Mouse (Mus musculus) frontal cortex, postnatal 10 days (tissue): ENCODE results near the gene Abcc4.

ENCODE experiments used
- DNase-seq, 2 experiments: peaks; one replicate each; pipeline ENCODE4 v3.0.0; 2022; ENCODE audit warnings: low spot score in 2 of 2, mixed read lengths in 1 of 2

The Abcc4 gene

GRCm38 (mm10) chr14:118712889-118713288, 6.9 kb upstream of the Abcc4 start:
- DNase-seq: no peak

GRCm38 (mm10) chr14:118710945-118711344, 4.9 kb upstream of the Abcc4 start:
- DNase-seq: no peak

- peak; percentile 72 to 75 for DNase-seq
These were observed 3.7 kb upstream of the Abcc4 start for GRCm38 (mm10) chr14:118709736-118710135.

GRCm38 (mm10) chr14:118708126-118708525, 2.1 kb upstream of the Abcc4 start:
- DNase-seq: no peak

GRCm38 (mm10) chr14:118706962-118707361, 943 bp upstream of the Abcc4 start:
- no peak for DNase-seq

GRCm38 (mm10) chr14:118705465-118705807, 583 bp downstream of the Abcc4 start:
- DNase-seq: no peak

GRCm38 (mm10) chr14:118703363-118703762, 2.7 kb downstream of the Abcc4 start:
- DNase-seq: no peak

- DNase-seq: no peak
These were observed 3.9 kb downstream of the Abcc4 start for GRCm38 (mm10) chr14:118701991-118702608.

GRCm38 (mm10) chr14:118700576-118700975, 5.4 kb downstream of the Abcc4 start:
- no peak for DNase-seq

GRCm38 (mm10) chr14:118699963-118700362, 6.1 kb downstream of the Abcc4 start:
- DNase-seq: no peak

GRCm38 (mm10) chr14:118699508-118699907, 6.5 kb downstream of the Abcc4 start:
- DNase-seq: no peak

- DNase-seq: no peak
These were observed 9.3 kb downstream of the Abcc4 start for GRCm38 (mm10) chr14:118696556-118697289.

GRCm38 (mm10) chr14:118695866-118696265, 10.2 kb downstream of the Abcc4 start:
- DNase-seq: no peak

GRCm38 (mm10) chr14:118694321-118694720, 11.7 kb downstream of the Abcc4 start:
- DNase-seq: no peak

GRCm38 (mm10) chr14:118691910-118692309, 14.1 kb downstream of the Abcc4 start:
- DNase-seq: no peak

GRCm38 (mm10) chr14:118691404-118691803, 14.6 kb downstream of the Abcc4 start:
- DNase-seq: no peak

- no peak for DNase-seq
These were observed 15.1 kb downstream of the Abcc4 start for GRCm38 (mm10) chr14:118690921-118691320.

GRCm38 (mm10) chr14:118690336-118690735, 15.7 kb downstream of the Abcc4 start:
- DNase-seq: no peak

- DNase-seq: no peak
These were observed 17.4 kb downstream of the Abcc4 start for GRCm38 (mm10) chr14:118688643-118689042.

GRCm38 (mm10) chr14:118686861-118687260, 19.2 kb downstream of the Abcc4 start:
- DNase-seq: no peak

- DNase-seq: no peak
These were observed 20.4 kb downstream of the Abcc4 start for GRCm38 (mm10) chr14:118685572-118685971.

- DNase-seq: no peak
These were observed 23.5 kb downstream of the Abcc4 start for GRCm38 (mm10) chr14:118682339-118683034.

- DNase-seq: no peak
These were observed 24.9 kb downstream of the Abcc4 start for GRCm38 (mm10) chr14:118681087-118681486.
